Mouse (Mus musculus) MEL (cell line): ENCODE measurements around the gene Fmod.

Experiments
- CHD2 ChIP-seq: IDR thresholded peaks from 2 replicates; pipeline ENCODE4 v1.6.1; 2011; ENCODE audit warnings: low read length, improper control_type of control experiment
- CTCF ChIP-seq, 3 experiments: IDR thresholded peaks in 2 of 3; conservative IDR thresholded peaks in 1 of 3; 2 replicates each; pipeline ENCODE4 v1.5.1; 2011 to 2012; ENCODE audit warnings: low read length in 3 of 3, low read depth in 2 of 3, mild to moderate bottlenecking in 2 of 3, improper control_type of control experiment in 1 of 3, inconsistent platforms in 1 of 3, mixed read lengths in 1 of 3, moderate library complexity in 1 of 3; ENCODE audit not compliant: control insufficient read depth in 1 of 3, insufficient read depth in 1 of 3, poor library complexity in 1 of 3, severe bottlenecking in 1 of 3
- GATA1 ChIP-seq: IDR thresholded peaks from 2 replicates; pipeline ENCODE4 v1.6.1; 2011; ENCODE audit warnings: low read depth, low read length, improper control_type of control experiment
- JUND ChIP-seq: IDR thresholded peaks from 2 replicates; pipeline ENCODE4 v1.6.1; 2011; ENCODE audit warnings: low read depth, mild to moderate bottlenecking, improper control_type of control experiment, low read length
- MAFK ChIP-seq: IDR thresholded peaks from 2 replicates; pipeline ENCODE4 v1.6.1; 2011; ENCODE audit warnings: low read depth, mild to moderate bottlenecking, low read length, improper control_type of control experiment, borderline replicate concordance
- POLR2A ChIP-seq, 2 experiments: IDR thresholded peaks; 2 replicates each; pipeline ENCODE4 v1.6.1; 2011 to 2012; ENCODE audit warnings: low read length in 2 of 2, mild to moderate bottlenecking in 2 of 2, control low read depth in 1 of 2, improper control_type of control experiment in 1 of 2, low read depth in 1 of 2, moderate library complexity in 1 of 2; ENCODE audit not compliant: control insufficient read depth in 1 of 2, insufficient read depth in 1 of 2, poor library complexity in 1 of 2
- POLR2AphosphoS2 ChIP-seq: IDR thresholded peaks from 2 replicates; pipeline ENCODE4 v1.6.1; 2011; ENCODE audit warnings: low read length, improper control_type of control experiment
- SMC3 ChIP-seq: IDR thresholded peaks from 2 replicates; pipeline ENCODE4 v1.6.1; 2011; ENCODE audit warnings: low read depth, low read length, improper control_type of control experiment
- TAL1 ChIP-seq: IDR thresholded peaks from 2 replicates; pipeline ENCODE4 v1.6.1; 2012; ENCODE audit warnings: mild to moderate bottlenecking, inconsistent platforms, low read length, moderate library complexity, mixed read lengths
- USF1 ChIP-seq: IDR thresholded peaks from 2 replicates; pipeline ENCODE4 v1.6.1; 2014; ENCODE audit warnings: low read depth, mild to moderate bottlenecking, inconsistent platforms, low read length, improper control_type of control experiment, moderate library complexity
- ZKSCAN1 ChIP-seq: IDR thresholded peaks from 2 replicates; pipeline ENCODE4 v1.6.1; 2012; ENCODE audit warnings: low read depth, mild to moderate bottlenecking, inconsistent platforms, low read length, improper control_type of control experiment, moderate library complexity

DNA sequence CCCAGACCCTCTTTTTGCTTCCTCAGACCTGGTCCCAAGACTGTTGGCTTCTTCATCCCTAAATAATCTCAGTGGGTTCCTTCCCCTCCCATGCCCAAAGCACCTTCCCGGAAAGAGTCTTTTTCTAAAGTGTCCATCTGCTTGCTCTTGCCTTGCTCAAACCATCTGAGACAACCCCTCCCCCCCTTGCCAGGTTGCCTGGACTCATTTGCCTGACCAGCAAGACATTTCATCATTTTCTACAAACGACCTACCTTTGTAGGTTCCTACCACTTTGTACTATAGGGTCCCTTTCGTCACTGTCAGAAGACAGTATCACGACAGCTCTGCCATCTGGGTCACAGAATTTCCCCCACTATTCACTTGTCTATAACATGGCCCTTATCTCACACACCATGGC is 43.4 kb downstream of the Fmod start:
- TF ChIP-seq POLR2A (IDR thresholded peaks at IDR 0.05; ENCODE audit: control insufficient read depth in 1 of 2, insufficient read depth in 1 of 2, low read depth in 1 of 2, low read length in 2 of 2, poor library complexity in 1 of 2) (no peak), POLR2AphosphoS2 (no peak), CTCF (IDR thresholded peaks at IDR 0.05 in 2 of 3, conservative IDR thresholded peaks at IDR 0.05 in 1 of 3; ENCODE audit: control insufficient read depth in 1 of 3, insufficient read depth in 1 of 3, low read depth in 2 of 3, low read length in 3 of 3, poor library complexity in 1 of 3, severe bottlenecking in 1 of 3) (no peak), USF1 (no peak), SMC3 (no peak), MAFK (no peak), CHD2 (no peak), ZKSCAN1 (no peak), TAL1 (no peak), GATA1 (no peak), JUND (no peak)
